ENCODE assay signal across 8 mouse cellular contexts in genomic region chr8:85007686-85008085, GRCm38 (mm10). TPM values are rescaled to one million over a fixed set of nuclear protein-coding genes. Genes with fewer than 3 reads are reported as not detected.
DNase-seq lines count a peak whose midpoint lies in the region; ATAC-seq and TF ChIP-seq lines count a peak whose summit lies in the region.

No protein-coding gene starts in this region.

- intact Hi-C loops in gastrocnemius, adult 2 months (cut with DNase I): no loop called here

- H3K4me2 ChIP-seq in liver, embryonic 11.5 days: peak overlapping the region; percentile 26; the same call in 1 of the 2 replicates

- H3K36me3 ChIP-seq in liver, embryonic 11.5 days (ENCODE audit: control insufficient read depth, insufficient read depth, low read length): no peaks in the 10 kb centered on the region
- no peaks in the 10 kb centered on the region for H3K36me3 ChIP-seq in testis, adult 2 months (ENCODE audit: control insufficient read depth, insufficient read depth, low read length)

- no peak overlapping the region for H3K4me3 ChIP-seq in gastrocnemius, adult 2 months
- no peak overlapping the region for H3K4me3 ChIP-seq in liver, embryonic 11.5 days (ENCODE audit: low read depth, low read length)
- H3K4me3 ChIP-seq in testis, adult 2 months (ENCODE audit: control insufficient read depth, low read depth, low read length): peak overlapping the region; percentile 66

- WGBS in liver, embryonic 11.5 days: 19% methylated on average over 25 of the region's 25 CpGs

- peaks cover 44% of the 10 kb centered on the region for H3K27me3 ChIP-seq in liver, embryonic 11.5 days (replicated peaks; ENCODE audit: control insufficient read depth, insufficient read depth, low read length)
- no peaks in the 10 kb centered on the region for H3K27me3 ChIP-seq in testis, adult 2 months (ENCODE audit: control insufficient read depth, insufficient read depth, low read length)

- ATAC-seq in liver, embryonic 11.5 days (replicated peaks; ENCODE audit: low FRiP score): no peak
- ATAC-seq in frontal cortex, adult (ENCODE audit: low TSS enrichment): no peak

- peak; percentile 45 for DNase-seq in gastrocnemius, adult 2 months
- DNase-seq in gastrocnemius, postnatal 25 days: no peak
- peak; percentile 66 to 88 for DNase-seq in spleen, postnatal 4 days (ENCODE audit: low spot score in 2 of 2)
- DNase-seq in spleen, adult 12 weeks (ENCODE audit: low spot score): no peak
- no peak for DNase-seq in liver, embryonic 11.5 days (ENCODE audit: low spot score)
- no peak for DNase-seq in ovary, postnatal 10 days (ENCODE audit: low spot score)

- no peak for TF ChIP-seq POLR2A in testis, adult 2 months (IDR thresholded peaks at IDR 0.05; ENCODE audit: control insufficient read depth, low read depth, low read length)

- H3K27ac ChIP-seq in gastrocnemius, adult 2 months: no peak overlapping the region
- H3K27ac ChIP-seq in liver, embryonic 11.5 days (ENCODE audit: low read depth, low read length): no peak overlapping the region
- H3K27ac ChIP-seq in testis, adult 2 months (ENCODE audit: control insufficient read depth, insufficient read depth, low read depth, low read length): no peak overlapping the region

- H3K9ac ChIP-seq in liver, embryonic 11.5 days (ENCODE audit: low read depth, low read length): no peak overlapping the region

- H3K4me1 ChIP-seq in liver, embryonic 11.5 days (replicated peaks; ENCODE audit: control insufficient read depth, insufficient read depth, low read length): no peaks in the 10 kb centered on the region; the same call in 1 of the 2 replicates
- H3K4me1 ChIP-seq in testis, adult 2 months (ENCODE audit: control insufficient read depth, insufficient read depth, low read length): peaks cover 13% of the 10 kb centered on the region

- no peaks in the 10 kb centered on the region for H3K9me3 ChIP-seq in liver, embryonic 11.5 days (ENCODE audit: control insufficient read depth, low read length)

- TF ChIP-seq CTCF in gastrocnemius, adult 2 months (IDR thresholded peaks at IDR 0.05): peak; percentile 56
- TF ChIP-seq CTCF in testis, adult 2 months (IDR thresholded peaks at IDR 0.05; ENCODE audit: control insufficient read depth, insufficient read depth, insufficient replicate concordance, low read depth, low read length): peak; percentile 77

RNA-seq across cellular contexts. Expression of gene Best2, which starts 6.6 kb away (rescaled TPM):
- total RNA-seq in gastrocnemius, adult 2 months (2021): not detected
- not detected for total RNA-seq in gastrocnemius, postnatal 25 days (2021)
- polyA plus RNA-seq in liver, embryonic 11.5 days (2014; fragmentation: Nextera tagmentation; extraction: Ambion mirVana): 0.13 TPM in 1 of 2 replicates, not detected in the other
- polyA plus RNA-seq in testis, adult 2 months (2012; rRNA removed): 0.08 TPM in 1 of 2 replicates, not detected in the other

RNA-seq across cellular contexts. Expression of gene Hook2, which starts 17.3 kb away (rescaled TPM):
- 1 to 10 TPM; 1.4 to 2.0 TPM for total RNA-seq in gastrocnemius, adult 2 months (2021)
- total RNA-seq in gastrocnemius, postnatal 25 days (2021): 1 to 10 TPM; 1.1 to 1.3 TPM
- polyA plus RNA-seq in liver, embryonic 11.5 days (2014; fragmentation: Nextera tagmentation; extraction: Ambion mirVana): 15.5 and 16.7 TPM in 2 replicates
- 55.4 and 62.0 TPM in 2 replicates for polyA plus RNA-seq in testis, adult 2 months (2012; rRNA removed)

RNA-seq across cellular contexts. Expression of gene Asna1, which starts 17.4 kb away (rescaled TPM):
- 10 to 100 TPM; 50.6 to 58.0 TPM for total RNA-seq in gastrocnemius, adult 2 months (2021)
- total RNA-seq in gastrocnemius, postnatal 25 days (2021): 10 to 100 TPM; 45.6 to 48.2 TPM
- polyA plus RNA-seq in liver, embryonic 11.5 days (2014; fragmentation: Nextera tagmentation; extraction: Ambion mirVana): 100 and 103 TPM in 2 replicates
- 203 and 208 TPM in 2 replicates for polyA plus RNA-seq in testis, adult 2 months (2012; rRNA removed)

RNA-seq across cellular contexts. Expression of gene Trir, which starts 18.9 kb away (rescaled TPM):
- total RNA-seq in gastrocnemius, adult 2 months (2021): 10 to 100 TPM; 71.9 to 72.4 TPM
- total RNA-seq in gastrocnemius, postnatal 25 days (2021): 10 to 100 TPM; 66.5 to 69.4 TPM
- polyA plus RNA-seq in liver, embryonic 11.5 days (2014; fragmentation: Nextera tagmentation; extraction: Ambion mirVana): 126 and 138 TPM in 2 replicates
- polyA plus RNA-seq in testis, adult 2 months (2012; rRNA removed): 82.1 and 88.6 TPM in 2 replicates

RNA-seq across cellular contexts. Expression of gene Tnpo2, which starts 29.0 kb away (rescaled TPM):
- 10 to 100 TPM; 29.9 to 33.4 TPM for total RNA-seq in gastrocnemius, adult 2 months (2021)
- total RNA-seq in gastrocnemius, postnatal 25 days (2021): 10 to 100 TPM; 23.5 to 27.9 TPM
- polyA plus RNA-seq in liver, embryonic 11.5 days (2014; fragmentation: Nextera tagmentation; extraction: Ambion mirVana): 17.7 and 19.3 TPM in 2 replicates
- polyA plus RNA-seq in testis, adult 2 months (2012; rRNA removed): 44.7 and 44.9 TPM in 2 replicates

Comparison
In these comparisons a context has a peak if more than half of its experiments do, and no peak if none do; other contexts are left out.
1. DNase-seq: peak in gastrocnemius, adult 2 months (single experiment) and spleen, postnatal 4 days (2 of 2); none in gastrocnemius, postnatal 25 days (single experiment), spleen, adult 12 weeks (single experiment), liver, embryonic 11.5 days (single experiment) and ovary, postnatal 10 days (single experiment).